Mouse (Mus musculus): ENCODE measurements at regions not wholly inside any gene's neighbourhood (a gene's known extent, or its start where the extent isn't known, plus 50 kb on each side); places are given as distances from the start of the nearest gene placed in this dataset.

DNA sequence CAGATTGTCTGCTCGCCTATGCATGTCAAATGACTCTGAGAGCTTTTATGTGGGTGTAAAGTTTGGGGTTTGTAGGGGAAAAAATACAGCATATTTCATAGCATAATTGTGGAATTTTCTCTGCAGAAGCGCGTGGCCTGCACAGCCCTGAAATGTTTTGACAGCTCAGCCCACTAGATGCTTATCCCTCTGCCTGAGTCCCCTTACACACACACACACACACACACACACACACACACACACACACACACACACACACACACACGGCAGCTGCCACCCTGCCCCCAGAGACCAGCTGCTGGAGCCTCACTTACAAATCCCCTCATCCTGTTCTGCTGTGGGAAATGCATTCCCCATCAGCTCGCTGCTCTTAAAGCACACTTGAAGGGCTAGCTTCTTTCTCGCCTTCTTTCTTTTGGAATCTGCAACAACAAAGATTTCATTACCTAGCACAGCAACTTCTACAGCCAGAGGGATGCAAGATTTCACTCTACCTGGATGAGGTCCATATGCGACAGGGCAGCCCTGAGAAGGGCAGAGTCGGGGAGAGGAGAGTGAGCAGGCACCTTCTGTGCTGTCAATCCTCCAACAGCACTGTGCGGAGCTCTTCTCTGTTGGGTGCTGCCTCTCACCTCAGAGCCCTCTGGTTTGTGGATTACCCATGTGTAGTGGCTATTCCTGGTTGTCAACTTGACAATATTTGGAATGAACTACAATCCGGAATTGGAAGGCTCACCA, 264.1 kb downstream of the Cdc5l start:
- no peak for TF ChIP-seq GATA1 (IDR thresholded peaks at IDR 0.05; ENCODE audit: borderline replicate concordance, low read length)
- TF ChIP-seq FLI1 (IDR thresholded peaks at IDR 0.05; ENCODE audit: low read length), result no peak

Data from megakaryocyte, embryonic 14.5 days (primary cell).